Mouse (Mus musculus): Measurements from ENCODE around the gene Armc7.
"Not testable (repeated sequence)": the region's sequence is repeated elsewhere in the genome, so short reads cannot be mapped to it uniquely, and the experiment has no call there.

DNA sequence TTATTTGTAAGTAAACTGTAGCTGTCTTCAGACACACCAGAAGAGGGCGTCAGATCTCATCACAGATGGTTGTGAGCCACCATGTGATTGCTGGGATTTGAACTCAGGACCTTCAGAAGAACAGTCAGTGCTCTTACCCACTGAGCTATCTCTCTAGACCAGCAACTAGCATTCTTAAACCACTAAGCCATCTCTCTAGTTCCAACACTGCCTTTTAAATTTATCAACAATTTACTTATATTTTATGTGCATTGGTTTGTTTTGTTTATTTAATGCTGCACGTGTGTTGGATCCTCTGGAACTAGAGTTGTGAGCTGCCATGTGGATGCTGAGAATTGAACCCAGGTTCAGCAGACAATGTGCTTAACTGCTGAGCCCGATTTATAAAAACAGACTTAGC lies 51.0 kb downstream of the Armc7 start:
- TF ChIP-seq CTCF (IDR thresholded peaks at IDR 0.05; ENCODE audit: extremely low read depth, insufficient read depth, insufficient read length, insufficient replicate concordance); POLR2A (IDR thresholded peaks at IDR 0.05; ENCODE audit: low read depth, low read length): not testable (repeated sequence)

Data from spleen, adult 2 months (tissue).